Mouse (Mus musculus): Measurements from ENCODE around the gene Sergef. TPM values are rescaled to one million over a fixed set of nuclear protein-coding genes. Genes with fewer than 3 reads are reported as not detected.
A peak's percentile ranks its signal among the peaks of the same experiment; 100 is the strongest.

Gene Sergef
- polyA plus RNA-seq, 1 experiment, result 38.7 TPM

- under 1% methylated on average over 64 of the region's 64 CpGs for WGBS
- Histone ChIP-seq H3K27ac (ENCODE audit: insufficient read depth, low read length) (peak overlapping the region; percentile 99), H3K4me3 (replicated peaks; ENCODE audit: insufficient read depth, low read depth, low read length) (peak overlapping the region; percentile 96), H3K27me3 (ENCODE audit: control insufficient read depth, insufficient read depth, low read length) (no peaks in the 10 kb centered on the region), H3K4me1 (ENCODE audit: control insufficient read depth, insufficient read depth, low read length) (peaks cover 25% of the 10 kb centered on the region)
- DNase-seq, result peak; percentile 74 to 78
- TF ChIP-seq CTCF (IDR thresholded peaks at IDR 0.05; ENCODE audit: borderline replicate concordance, insufficient read depth, low read depth, low read length), result peak; percentile 19; the same call in 1 of the 2 replicates
- TF ChIP-seq POLR2A (IDR thresholded peaks at IDR 0.05; ENCODE audit: borderline replicate concordance, insufficient read depth, low read length), result 0 out of 2 replicates have a peak, but pooled peaks have one; percentile 14
These were observed 242.5 kb downstream of the Sergef start for GRCm38 (mm10) chr7:46396928-46397731.

- H3K27me3 ChIP-seq (ENCODE audit: control insufficient read depth, insufficient read depth, low read length), result no peaks in the 10 kb centered on the region
- peaks cover 25% of the 10 kb centered on the region for H3K4me1 ChIP-seq (ENCODE audit: control insufficient read depth, insufficient read depth, low read length)
- peak within 1 kb of the TSS; percentile 99 for H3K27ac ChIP-seq (ENCODE audit: insufficient read depth, low read length)
- under 1% methylated on average over 87 of the region's 93 CpGs for WGBS
- TF ChIP-seq POLR2A (IDR thresholded peaks at IDR 0.05; ENCODE audit: borderline replicate concordance, insufficient read depth, low read length) (peak; percentile 81), CTCF (IDR thresholded peaks at IDR 0.05; ENCODE audit: borderline replicate concordance, insufficient read depth, low read depth, low read length) (no peak)
- DNase-seq, result peak; percentile 91 to 92
- peak within 1 kb of the TSS; percentile 96 for H3K4me3 ChIP-seq (replicated peaks; ENCODE audit: insufficient read depth, low read depth, low read length)
These were observed 243.2 kb downstream of the Sergef start, which contains the start of gene Kcnc1 for GRCm38 (mm10) chr7:46396231-46396927. Gene Kcnc1 (plus strand): TSS chr7:46396497.

GRCm38 (mm10) chr7:46395571-46395970 lies 244.0 kb downstream of the Sergef start:
- peak overlapping the region; percentile 99 for H3K27ac ChIP-seq (ENCODE audit: insufficient read depth, low read length)
- peaks cover 25% of the 10 kb centered on the region for H3K4me1 ChIP-seq (ENCODE audit: control insufficient read depth, insufficient read depth, low read length)
- no peaks in the 10 kb centered on the region for H3K27me3 ChIP-seq (ENCODE audit: control insufficient read depth, insufficient read depth, low read length)
- DNase-seq, result no peak
- TF ChIP-seq POLR2A (IDR thresholded peaks at IDR 0.05; ENCODE audit: borderline replicate concordance, insufficient read depth, low read length) (no peak), CTCF (IDR thresholded peaks at IDR 0.05; ENCODE audit: borderline replicate concordance, insufficient read depth, low read depth, low read length) (no peak)
- H3K4me3 ChIP-seq (replicated peaks; ENCODE audit: insufficient read depth, low read depth, low read length), result peak overlapping the region; percentile 41
- 39% methylated on average over 6 of the region's 6 CpGs for WGBS

GRCm38 (mm10) chr7:46394933-46395332 lies 244.7 kb downstream of the Sergef start:
- TF ChIP-seq POLR2A (IDR thresholded peaks at IDR 0.05; ENCODE audit: borderline replicate concordance, insufficient read depth, low read length) (no peak), CTCF (IDR thresholded peaks at IDR 0.05; ENCODE audit: borderline replicate concordance, insufficient read depth, low read depth, low read length) (no peak)
- H3K27me3 ChIP-seq (ENCODE audit: control insufficient read depth, insufficient read depth, low read length), result no peaks in the 10 kb centered on the region
- peak overlapping the region; percentile 99 for H3K27ac ChIP-seq (ENCODE audit: insufficient read depth, low read length)
- peak; percentile 41 to 54 for DNase-seq
- peaks cover 25% of the 10 kb centered on the region for H3K4me1 ChIP-seq (ENCODE audit: control insufficient read depth, insufficient read depth, low read length)
- 50% methylated on average over 4 of the region's 4 CpGs for WGBS
- H3K4me3 ChIP-seq (replicated peaks; ENCODE audit: insufficient read depth, low read depth, low read length), result no peak overlapping the region

- 37% methylated on average over 12 of the region's 12 CpGs for WGBS
- TF ChIP-seq POLR2A (IDR thresholded peaks at IDR 0.05; ENCODE audit: borderline replicate concordance, insufficient read depth, low read length) (no peak), CTCF (IDR thresholded peaks at IDR 0.05; ENCODE audit: borderline replicate concordance, insufficient read depth, low read depth, low read length) (no peak)
- Histone ChIP-seq H3K4me1 (ENCODE audit: control insufficient read depth, insufficient read depth, low read length) (peaks cover 25% of the 10 kb centered on the region), H3K27ac (ENCODE audit: insufficient read depth, low read length) (peak overlapping the region; percentile 99), H3K4me3 (replicated peaks; ENCODE audit: insufficient read depth, low read depth, low read length) (no peak overlapping the region), H3K27me3 (ENCODE audit: control insufficient read depth, insufficient read depth, low read length) (no peaks in the 10 kb centered on the region)
- peak; percentile 36 to 45 for DNase-seq
These were observed 245.7 kb downstream of the Sergef start for GRCm38 (mm10) chr7:46393718-46394511.

Other genes with a start within 250 kb of the Sergef start
- gene Kcnc1, start 243.3 kb downstream of the Sergef start, polyA plus RNA-seq (2012; rRNA removed), result 325 and 338 TPM in 2 replicates
- 0.10 TPM in 1 of 2 replicates, not detected in the other for gene Tph1, start 32.7 kb upstream of the Sergef start, polyA plus RNA-seq (2012; rRNA removed)
- gene Saal1, start 70.9 kb upstream of the Sergef start, polyA plus RNA-seq (2012; rRNA removed), result 12.4 and 13.7 TPM in 2 replicates
- not detected in 2 replicates for gene Saa3, start 75.9 kb upstream of the Sergef start, polyA plus RNA-seq (2012; rRNA removed)
- not detected in 2 replicates for gene Saa4, start 92.8 kb upstream of the Sergef start, polyA plus RNA-seq (2012; rRNA removed)
- 0.15 TPM in 1 of 2 replicates, not detected in the other for gene Saa1, start 103.2 kb upstream of the Sergef start, polyA plus RNA-seq (2012; rRNA removed)
- 0.19 TPM in 1 of 2 replicates, not detected in the other for gene Saa2, start 112.0 kb upstream of the Sergef start, polyA plus RNA-seq (2012; rRNA removed)
- gene Hps5, start 156.3 kb upstream of the Sergef start, polyA plus RNA-seq (2012; rRNA removed), result 20.8 and 21.7 TPM in 2 replicates
- gene Gtf2h1, start 156.3 kb upstream of the Sergef start, polyA plus RNA-seq (2012; rRNA removed), result 33.2 and 33.8 TPM in 2 replicates
- 209 and 227 TPM in 2 replicates for gene Ldha, start 201.7 kb upstream of the Sergef start, polyA plus RNA-seq (2012; rRNA removed)
- gene Ldhc, start 221.4 kb upstream of the Sergef start, polyA plus RNA-seq (2012; rRNA removed), result not detected in 2 replicates